Mouse (Mus musculus) effector memory CD4-positive, alpha-beta T cell, adult 7 months (primary cell): ENCODE results near the gene Batf. TPM values are rescaled to one million over a fixed set of nuclear protein-coding genes. Genes with fewer than 3 reads are reported as not detected.

Experiments used
- polyA plus RNA-seq: library from polyadenylated mRNA; unstranded; fragments of 100-300 nt; shearing (Covaris generic); gene quantifications from one replicate; pipeline ENCODE4 v1.2.1, GENCODE M21; 2017

Gene Batf
- 774 TPM for polyA plus RNA-seq

DNA sequence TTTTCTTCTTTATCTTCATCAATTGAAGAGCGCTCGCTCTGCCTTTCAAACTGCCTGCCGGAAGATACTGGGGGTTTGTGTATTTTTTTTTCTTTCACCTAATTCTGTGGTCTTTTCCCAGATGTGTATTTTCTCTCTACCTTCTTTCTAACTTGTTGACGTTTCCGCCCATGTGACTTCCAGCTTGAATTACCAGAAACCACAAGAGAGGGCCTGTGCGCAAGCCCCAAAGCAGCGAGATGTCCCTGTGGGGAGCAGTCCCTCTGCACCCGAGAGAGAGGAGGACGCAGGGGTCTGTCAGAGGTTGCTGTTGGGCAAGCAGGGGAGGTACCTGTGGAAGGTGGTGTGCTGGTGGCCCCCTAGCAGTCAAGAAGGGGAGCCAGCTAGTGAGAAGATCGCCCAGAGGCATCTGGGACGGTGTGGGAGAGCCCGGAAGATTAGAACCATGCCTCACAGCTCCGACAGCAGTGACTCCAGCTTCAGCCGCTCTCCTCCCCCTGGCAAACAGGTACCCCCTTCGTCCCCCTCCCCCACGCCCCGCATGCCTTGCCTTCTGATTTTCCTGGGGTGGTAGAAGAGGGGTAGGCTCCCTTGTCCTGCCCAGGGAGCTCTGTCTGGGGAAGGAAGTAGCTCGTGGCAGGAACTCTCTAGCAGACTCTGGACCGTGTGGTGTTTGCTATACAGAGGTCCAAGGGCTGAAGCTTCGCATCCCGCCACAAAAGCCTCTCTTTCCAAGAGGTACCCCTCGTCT lies at the start of gene Batf:
TSS of gene Batf (plus strand) at position 204 of the 751 bp plus-strand sequence.

DNA sequence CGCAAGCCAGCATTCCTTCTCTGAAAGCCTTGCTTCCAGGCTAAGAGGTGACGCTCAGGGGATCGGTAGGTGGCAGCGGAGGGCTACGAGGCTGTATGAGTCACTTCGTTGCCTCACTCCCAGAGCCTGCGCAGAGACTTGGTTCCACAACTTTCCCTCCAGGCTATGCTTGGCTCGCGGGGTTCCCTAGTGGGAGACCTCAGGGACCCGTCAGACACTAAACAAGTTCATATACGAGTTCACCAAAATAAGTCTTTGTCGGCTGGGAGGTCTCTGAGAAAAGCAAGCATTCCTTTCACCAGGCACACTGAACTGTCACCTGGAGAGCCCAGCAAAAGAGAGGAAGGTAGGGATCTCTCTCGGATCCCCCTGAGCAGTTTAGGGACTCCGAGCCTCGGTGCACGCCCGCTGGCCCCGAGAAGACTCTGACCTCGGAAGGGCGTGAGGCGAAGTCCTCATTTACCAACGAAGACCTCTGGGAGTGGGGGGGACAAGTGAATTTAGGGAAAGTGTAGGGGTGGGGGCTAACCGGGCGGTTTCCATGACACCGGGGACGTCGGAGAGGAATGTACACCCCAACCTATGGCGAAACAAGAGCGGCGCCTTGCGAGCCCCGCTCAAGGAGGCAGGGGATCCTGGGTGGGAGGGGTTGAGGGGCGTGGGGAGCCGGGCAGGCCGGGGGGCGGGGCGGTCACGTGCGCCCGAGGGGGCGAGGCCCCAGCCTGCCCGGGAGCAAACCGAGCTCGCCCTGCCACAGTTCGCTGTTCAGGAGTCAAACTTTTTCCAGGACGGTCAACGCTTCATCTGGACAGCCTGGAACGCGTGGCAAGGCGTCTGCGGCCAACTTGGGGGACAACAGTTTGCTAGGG lies 59.6 kb downstream of the Batf start, which contains the start of gene Flvcr2:
TSS of gene Flvcr2 (plus strand) at position 713 of the 869 bp plus-strand sequence.

Other genes with a start within 250 kb of the Batf start
- 177 TPM for gene Fos, start 212.8 kb upstream of the Batf start, polyA plus RNA-seq
- 8.3 TPM for gene Jdp2, start 87.6 kb upstream of the Batf start, polyA plus RNA-seq
- gene Flvcr2, start 59.9 kb downstream of the Batf start, polyA plus RNA-seq = not detected
- 66.0 TPM for gene Erg28, start 137.9 kb downstream of the Batf start, polyA plus RNA-seq
- gene Ttll5, start 138.0 kb downstream of the Batf start, polyA plus RNA-seq = 17.7 TPM